19 mouse cellular contexts compared by ENCODE assay signal in the genomic region with DNA sequence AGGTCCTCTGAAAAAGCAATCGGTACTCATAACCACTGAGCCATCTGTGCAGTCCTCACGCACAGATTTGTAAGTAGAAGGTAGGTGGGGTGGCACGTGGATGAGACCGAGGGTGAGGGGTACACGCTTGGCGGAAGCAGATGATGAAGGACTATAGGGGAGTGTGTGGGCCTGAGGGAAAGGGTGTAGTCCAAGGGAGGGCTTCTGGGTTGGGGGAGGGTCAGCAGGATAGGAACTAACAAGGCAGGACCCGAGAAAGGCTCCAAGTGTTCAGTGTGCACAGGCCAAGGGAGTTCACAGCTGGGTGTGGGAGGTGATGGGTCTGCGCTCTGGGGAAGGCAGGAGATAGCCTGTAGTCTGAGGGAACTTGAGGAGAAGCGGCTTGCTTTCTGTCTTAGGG.
"Had no signal": no experiment of that assay in that cellular context is flagged by ENCODE, and none has a peak within 500 bp of the region (broad histone marks: within the 10 kb centered on the region; RNA-seq: fewer than 3 reads in every experiment).

No protein-coding gene starts in this region.

- H3K9me3 ChIP-seq: midbrain, embryonic 10.5 days; midbrain, embryonic 12.5 days; neural tube, embryonic 13.5 days; neural tube, embryonic 15.5 days had no signal

- ATAC-seq: midbrain, embryonic 16.5 days had no signal

- H3K4me2 ChIP-seq: lung, embryonic 14.5 days; midbrain, embryonic 12.5 days; neural tube, embryonic 13.5 days; neural tube, embryonic 15.5 days had no signal

- H3K27me3 ChIP-seq: midbrain, embryonic 12.5 days; neural tube, embryonic 13.5 days; neural tube, embryonic 15.5 days had no signal

- DNase-seq: lung, adult 18-20 months; lung, embryonic 14.5 days; lung, postnatal 14 days; lung, postnatal 4 days; midbrain, embryonic 14.5 days; retina, postnatal 1 day; right cerebral cortex, adult 18-20 months; right cerebral cortex, postnatal 25 days; right cerebral cortex, postnatal 4 days; spleen, adult 18-20 months; thymus, adult 18-20 months; thymus, postnatal 14 days; thymus, postnatal 36 days had no signal

- H3K27ac ChIP-seq: midbrain, embryonic 12.5 days; neural tube, embryonic 13.5 days; neural tube, embryonic 15.5 days had no signal

- H3K9ac ChIP-seq: lung, embryonic 14.5 days; midbrain, embryonic 12.5 days; neural tube, embryonic 13.5 days; neural tube, embryonic 15.5 days had no signal

- H3K4me3 ChIP-seq: midbrain, embryonic 10.5 days; midbrain, embryonic 12.5 days; myocyte; neural tube, embryonic 13.5 days; neural tube, embryonic 15.5 days had no signal
